Mouse (Mus musculus): ENCODE data around the gene Zfp971.
A peak's percentile ranks its signal among the peaks of the same experiment; 100 is the strongest.
"Not testable (repeated sequence)": the region's sequence is repeated elsewhere in the genome, so short reads cannot be mapped to it uniquely, and the experiment has no call there.

Gene Zfp971

GRCm38 (mm10) chr2:178023011-178023611 lies at the start of gene Zfp971:
Gene Zfp971 (plus strand): TSS chr2:178023284.
- peak; percentile 22 for DNase-seq

GRCm38 (mm10) chr2:177974814-177975213 lies 48.3 kb upstream of the Zfp971 start:
- not testable (repeated sequence) for DNase-seq

- DNase-seq, result not testable (repeated sequence)
Measured at GRCm38 (mm10) chr2:178019486-178019885, 3.6 kb upstream of the Zfp971 start.

GRCm38 (mm10) chr2:178020773-178021172 lies 2.3 kb upstream of the Zfp971 start:
- not testable (repeated sequence) for DNase-seq

GRCm38 (mm10) chr2:178023861-178024260 lies 777 bp downstream of the Zfp971 start:
- DNase-seq, result not testable (repeated sequence)

- DNase-seq, result not testable (repeated sequence)
Measured at GRCm38 (mm10) chr2:178027601-178028000, 4.5 kb downstream of the Zfp971 start.

GRCm38 (mm10) chr2:178058195-178058594 lies 35.1 kb downstream of the Zfp971 start:
- peak; percentile 31 for DNase-seq

GRCm38 (mm10) chr2:178078166-178078717 lies 55.2 kb downstream of the Zfp971 start, which contains the start of gene Zfp931:
Gene Zfp931 (minus strand): TSS chr2:178078476.
- not testable (repeated sequence) for DNase-seq

Data from right cerebral cortex, postnatal 4 days (tissue).